Mouse (Mus musculus) heart, adult 2 months (tissue): Measurements from ENCODE around the gene Hoxc9. TPM values are rescaled to one million over a fixed set of nuclear protein-coding genes. Genes with fewer than 3 reads are reported as not detected.

Source experiments
- DNase-seq, 2 experiments: peaks; one replicate each; pipeline ENCODE4 v3.0.0; 2021
- H3K27ac ChIP-seq: fragments of 200-600 bp; 2 replicates; pipeline ENCODE4 v1.8.1; 2022
- H3K27me3 ChIP-seq: fragments of 200-500 bp; 2 replicates; pipeline ENCODE4 v1.6.1; 2012; ENCODE audit warnings: mild to moderate bottlenecking, low read length, inconsistent platforms, mixed read lengths; ENCODE audit not compliant: control insufficient read depth, insufficient read depth
- H3K36me3 ChIP-seq: fragments of 200-500 bp; 2 replicates; pipeline ENCODE4 v1.6.1; 2012; ENCODE audit warnings: low read length, inconsistent platforms; ENCODE audit not compliant: control insufficient read depth, insufficient read depth
- H3K4me1 ChIP-seq: fragments of 200-500 bp; 2 replicates; pipeline ENCODE4 v1.6.1; 2011; ENCODE audit warnings: low read length; ENCODE audit not compliant: control insufficient read depth, insufficient read depth
- H3K4me3 ChIP-seq: fragments of 200-600 bp; 2 replicates; pipeline ENCODE4 v1.8.1; 2022
- H3K79me2 ChIP-seq: fragments of 200-500 bp; replicated peaks from 2 replicates; pipeline ENCODE4 v1.6.1; 2012; ENCODE audit warnings: mild to moderate bottlenecking, inconsistent platforms, low read length, moderate library complexity, mixed read lengths; ENCODE audit not compliant: control insufficient read depth, insufficient read depth
- H3K9ac ChIP-seq: fragments of 200-500 bp; 2 replicates; pipeline ENCODE4 v1.6.1; 2012; ENCODE audit warnings: low read depth, mild to moderate bottlenecking, control low read depth, inconsistent platforms, low read length, mixed read lengths
- CTCF ChIP-seq: fragments of 200-600 bp; IDR thresholded peaks from 2 replicates; pipeline ENCODE4 v1.8.1; 2022; ENCODE audit warnings: antibody characterized with exemption, mild to moderate bottlenecking, moderate library complexity
- EP300 ChIP-seq: fragments of 200-500 bp; IDR thresholded peaks from 2 replicates; pipeline ENCODE4 v1.6.1; 2011; ENCODE audit warnings: low read depth, low read length, control low read depth; ENCODE audit not compliant: insufficient read depth
- POLR2A ChIP-seq: fragments of 200-500 bp; IDR thresholded peaks from 2 replicates; pipeline ENCODE4 v1.6.1; 2011; ENCODE audit warnings: mild to moderate bottlenecking, low read depth, low read length, control low read depth; ENCODE audit not compliant: insufficient read depth
- WGBS: fragments of 180-500 bp; shearing (Covaris S2); methylation state at CpG from one replicate; pipeline ENCODE4 v1.1.7; 2018; 5-methylcytosine and 5-hydroxymethylcytosine counted together
- intact Hi-C: fragments of 180-260 bp; cut with DNase I; formaldehyde crosslinking; loops from one replicate; pipeline ENCODE4 v1.15.1; 2025
- polyA plus RNA-seq: library from polyadenylated mRNA; depleted of rRNA; stranded (reverse); fragments of >200 nt; gene quantifications from 2 replicates; pipeline ENCODE4 v1.2.3, GENCODE M21; 2012
- total RNA-seq, 2 experiments: library from RNA; stranded (reverse); gene quantifications; 2 replicates each; pipeline ENCODE4 v1.2.3; 2021

Hoxc9 gene
- total and polyA plus RNA-seq, 3 experiments: not detected

- Histone ChIP-seq H3K4me1 (no peaks in the 10 kb centered on the region), H3K36me3 (no peaks in the 10 kb centered on the region), H3K79me2 (no peaks in the 10 kb centered on the region), H3K27me3 (peaks cover 23% of the 10 kb centered on the region), H3K27ac (no peak within 1 kb of the TSS), H3K9ac (no peak within 1 kb of the TSS), H3K4me3 (no peak within 1 kb of the TSS)
- intact Hi-C loops: no loop called here
- DNase-seq: no peak
- 29% methylated on average over 9 of the region's 9 CpGs for WGBS
- TF ChIP-seq CTCF (no peak), EP300 (no peak), POLR2A (no peak)
These were observed 42.4 kb downstream of the Hoxc9 start, which contains the start of gene Hoxc4 for GRCm38 (mm10) chr15:103018636-103019035. TSS of gene Hoxc4 (plus strand) at chr15:103018934.

DNA sequence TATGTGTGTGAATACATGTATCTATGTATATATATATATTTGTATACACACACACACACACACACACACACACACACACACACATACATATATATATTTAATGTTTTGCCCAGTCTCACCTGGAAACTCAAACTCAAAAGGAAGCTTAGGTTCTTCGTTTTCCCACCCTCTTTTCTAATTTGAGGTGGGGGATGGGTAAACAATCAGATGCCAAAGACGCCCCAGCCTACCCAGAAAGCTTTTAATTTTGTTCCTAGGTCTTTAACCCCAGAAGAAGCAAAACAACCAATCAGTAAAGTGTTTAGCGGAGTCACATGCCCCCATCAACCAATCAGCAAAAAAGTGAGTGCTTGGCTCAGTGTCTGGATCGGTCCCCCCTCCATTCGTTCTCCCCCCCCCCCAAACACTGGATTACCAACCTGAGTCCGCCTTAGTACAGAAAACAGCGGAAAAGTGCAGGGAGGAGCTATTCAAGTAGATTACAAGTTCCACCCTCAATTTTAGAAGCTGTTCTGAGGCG is 44.7 kb downstream of the Hoxc9 start:
- intact Hi-C loops: no loop called here
- Histone ChIP-seq H3K27me3 (peaks cover 18% of the 10 kb centered on the region), H3K4me1 (no peaks in the 10 kb centered on the region), H3K27ac (no peak overlapping the region), H3K4me3 (no peak overlapping the region), H3K79me2 (no peaks in the 10 kb centered on the region), H3K36me3 (no peaks in the 10 kb centered on the region), H3K9ac (no peak overlapping the region)
- 5% methylated on average over 8 of the region's 8 CpGs for WGBS
- no peak for DNase-seq
- TF ChIP-seq EP300: no peak
- no peak for TF ChIP-seq CTCF
- TF ChIP-seq POLR2A: no peak

GRCm38 (mm10) chr15:103021544-103021943 is 45.3 kb downstream of the Hoxc9 start:
- intact Hi-C loops: no loop called here
- Histone ChIP-seq H3K9ac (no peak overlapping the region), H3K4me3 (no peak overlapping the region), H3K27me3 (peaks cover 20% of the 10 kb centered on the region), H3K79me2 (no peaks in the 10 kb centered on the region), H3K4me1 (no peaks in the 10 kb centered on the region), H3K36me3 (no peaks in the 10 kb centered on the region), H3K27ac (no peak overlapping the region)
- 7% methylated on average over 8 of the region's 8 CpGs for WGBS
- TF ChIP-seq EP300 (no peak), POLR2A (no peak), CTCF (no peak)
- no peak for DNase-seq

DNA sequence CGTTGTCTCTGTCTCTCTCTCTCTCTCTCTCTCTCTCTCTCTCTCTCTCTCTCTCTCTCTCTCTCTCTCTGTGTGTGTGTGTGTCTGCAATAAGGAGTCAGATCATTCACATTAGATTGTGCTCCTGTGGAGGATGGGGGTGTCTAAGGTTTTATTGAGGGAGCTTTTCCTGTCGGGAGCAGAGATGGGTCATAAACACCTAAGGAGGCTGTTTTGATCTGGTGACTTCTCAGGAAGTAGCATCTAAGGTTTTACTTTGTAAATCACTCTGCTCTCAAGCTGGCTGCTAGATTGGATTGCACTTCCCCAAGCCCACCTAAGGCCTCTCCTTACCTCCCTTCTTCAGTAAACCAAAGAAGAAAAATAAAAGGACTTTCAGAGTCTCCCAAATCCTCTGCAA is 47.9 kb downstream of the Hoxc9 start:
- intact Hi-C loops: no loop called here
- no peak for DNase-seq
- no peak for TF ChIP-seq CTCF
- TF ChIP-seq POLR2A: no peak
- TF ChIP-seq EP300: no peak
- Histone ChIP-seq H3K4me3 (no peak overlapping the region), H3K27ac (no peak overlapping the region), H3K79me2 (no peaks in the 10 kb centered on the region), H3K9ac (no peak overlapping the region), H3K27me3 (peaks cover 28% of the 10 kb centered on the region), H3K4me1 (no peaks in the 10 kb centered on the region), H3K36me3 (no peaks in the 10 kb centered on the region)
- 0% methylated on average over 2 of the region's 2 CpGs for WGBS

DNA sequence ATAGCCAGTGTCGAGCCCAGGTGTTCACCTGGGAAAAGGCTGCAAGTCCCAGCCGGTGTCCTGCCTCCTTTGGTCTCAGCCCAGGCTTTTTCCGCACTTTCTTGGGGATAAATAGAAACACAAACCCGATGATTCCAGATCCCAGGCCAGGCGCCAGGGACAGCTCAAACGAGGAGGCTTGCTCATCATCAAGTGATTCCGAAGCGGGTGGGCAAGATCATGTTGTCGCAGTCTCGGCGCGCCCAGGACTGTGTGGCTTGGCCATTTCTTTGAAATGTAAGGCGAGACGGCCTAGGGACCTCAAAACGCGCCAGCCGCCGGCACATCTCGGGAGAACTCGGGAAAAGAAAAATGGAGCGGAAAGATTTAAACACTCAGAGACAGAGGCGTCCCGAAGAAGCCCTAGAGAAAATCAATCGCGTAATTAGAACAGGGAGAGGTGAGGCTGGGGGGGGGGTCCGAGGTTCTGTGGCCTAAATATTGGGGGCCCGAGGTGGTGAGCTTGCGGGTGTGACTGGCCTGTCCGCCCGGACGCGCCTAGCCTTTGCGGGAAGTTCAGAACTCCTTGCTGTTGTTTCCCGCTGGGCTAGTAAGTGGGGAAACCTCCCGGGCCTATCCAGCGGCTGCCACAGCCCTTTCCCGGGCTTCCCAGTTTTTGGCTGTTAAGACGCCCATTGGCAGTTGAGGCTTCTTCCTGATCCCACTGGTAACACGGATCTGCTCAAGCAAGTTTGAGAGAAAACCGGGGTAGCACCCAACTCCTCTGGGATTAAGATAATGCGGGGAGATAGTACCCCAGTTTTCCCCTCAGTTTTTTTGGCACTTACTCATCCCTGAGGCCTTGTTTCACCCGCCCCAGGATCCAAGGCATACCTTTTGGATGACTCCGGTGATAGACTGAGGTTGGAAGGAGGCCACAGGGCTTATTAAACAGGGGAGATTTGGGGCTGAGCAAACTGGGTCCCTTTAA is 51.3 kb downstream of the Hoxc9 start:
- H3K4me1 ChIP-seq: no peaks in the 10 kb centered on the region
- intact Hi-C loops: no loop called here
- H3K36me3 ChIP-seq: no peaks in the 10 kb centered on the region
- H3K27ac ChIP-seq: no peak overlapping the region
- DNase-seq: no peak
- peaks cover 23% of the 10 kb centered on the region for H3K27me3 ChIP-seq
- H3K9ac ChIP-seq: no peak overlapping the region
- no peaks in the 10 kb centered on the region for H3K79me2 ChIP-seq
- 3% methylated on average over 43 of the region's 43 CpGs for WGBS
- TF ChIP-seq EP300 (no peak), POLR2A (no peak), CTCF (no peak)
- H3K4me3 ChIP-seq: no peak overlapping the region

- Histone ChIP-seq H3K79me2 (no peaks in the 10 kb centered on the region), H3K9ac (no peak overlapping the region), H3K4me3 (no peak overlapping the region), H3K27ac (no peak overlapping the region), H3K36me3 (no peaks in the 10 kb centered on the region), H3K4me1 (no peaks in the 10 kb centered on the region), H3K27me3 (peaks cover 27% of the 10 kb centered on the region)
- no peak for TF ChIP-seq CTCF
- no peak for TF ChIP-seq EP300
- no peak for TF ChIP-seq POLR2A
- 26% methylated on average over 9 of the region's 9 CpGs for WGBS
- intact Hi-C loops: no loop called here
- DNase-seq: no peak
These were observed 52.8 kb downstream of the Hoxc9 start for GRCm38 (mm10) chr15:103028916-103029512.
